Mouse (Mus musculus): Measurements from ENCODE around the gene Rcn2. TPM values are rescaled to one million over a fixed set of nuclear protein-coding genes. Genes with fewer than 3 reads are reported as not detected.

Gene Rcn2
- total RNA-seq, 4 experiments from 2014 or later = 30.5 to 33.8 (median 31.8) TPM

DNA sequence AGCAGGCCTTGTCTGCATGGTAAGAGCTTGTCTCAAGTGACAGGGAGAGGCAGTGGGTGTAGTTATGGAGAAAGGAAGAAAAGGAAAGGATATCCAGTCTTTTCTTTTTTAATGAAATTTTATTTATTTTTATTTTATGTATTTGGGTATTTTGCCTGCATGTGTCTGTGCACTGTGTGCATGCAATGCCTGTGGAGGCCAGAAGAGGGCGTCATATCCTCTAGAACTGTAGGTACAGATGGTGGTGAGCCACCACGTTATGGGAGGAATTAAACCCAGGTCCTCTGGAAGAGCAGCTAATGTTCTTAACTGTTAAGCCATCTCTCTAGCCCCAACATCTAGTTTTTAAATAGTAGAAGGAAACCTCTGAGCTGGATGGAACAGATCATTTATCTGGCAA, 50.5 kb downstream of the Rcn2 start:
- no peak for DNase-seq (ENCODE audit: low spot score)

DNA sequence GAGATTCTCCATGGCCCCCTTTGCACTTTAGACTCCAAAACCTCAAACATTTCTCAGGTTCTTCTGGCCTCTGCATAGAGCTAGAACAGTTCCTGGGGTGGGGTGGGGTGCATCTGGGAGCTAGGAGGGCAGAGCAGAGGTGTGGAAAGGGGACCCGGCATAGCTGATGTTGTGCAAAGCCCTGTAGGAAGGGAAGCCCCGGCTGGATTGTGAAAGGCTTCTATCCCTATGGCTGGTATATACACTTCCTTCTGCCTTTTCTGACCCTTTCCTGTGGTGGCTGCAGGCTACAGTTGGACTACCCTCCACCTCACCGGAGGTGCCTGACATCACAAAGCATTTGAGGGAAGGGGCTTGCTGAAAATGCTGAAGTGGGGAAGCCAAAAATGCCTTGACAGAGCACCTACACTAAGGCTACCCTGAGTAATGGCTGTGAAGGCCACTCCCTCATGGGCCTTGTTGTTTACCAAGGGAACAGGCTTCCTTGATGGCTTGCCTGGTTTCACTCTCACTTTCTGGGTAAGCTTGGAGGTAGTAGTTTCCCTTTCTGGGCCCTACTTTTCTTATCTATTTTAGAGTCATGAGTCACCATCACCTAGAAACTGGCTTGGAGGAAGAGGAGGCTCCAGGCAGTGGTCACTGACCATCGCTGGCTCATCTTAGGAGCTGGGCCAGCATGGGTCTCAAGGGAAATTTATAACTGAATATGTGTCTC, 56.1 kb downstream of the Rcn2 start:
- no peak for DNase-seq (ENCODE audit: low spot score)

DNA sequence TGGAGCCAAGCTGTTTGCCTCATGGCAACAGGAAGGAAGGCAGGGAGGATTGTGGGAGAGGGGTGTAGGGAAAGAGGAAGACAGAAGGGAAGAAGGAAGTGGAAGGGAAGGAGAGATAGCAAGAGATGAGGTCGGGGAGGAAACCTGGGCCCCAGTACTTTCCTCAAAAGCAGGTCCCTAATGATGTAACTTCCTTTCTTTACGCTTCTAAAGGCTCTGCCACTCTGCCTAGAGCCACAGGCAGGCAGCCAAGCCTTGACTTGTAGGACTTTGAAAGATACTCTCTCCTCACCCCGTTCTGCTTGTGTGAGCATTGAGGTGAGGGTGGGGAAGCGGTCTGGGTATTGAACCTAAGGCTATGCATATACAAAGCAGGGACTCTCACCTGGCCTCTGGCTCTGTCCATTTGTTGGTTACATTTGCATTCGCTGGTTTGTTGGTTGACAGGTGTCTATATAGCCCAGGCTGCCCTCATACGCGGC, 58.4 kb downstream of the Rcn2 start:
- DNase-seq (ENCODE audit: low spot score) = no peak

DNA sequence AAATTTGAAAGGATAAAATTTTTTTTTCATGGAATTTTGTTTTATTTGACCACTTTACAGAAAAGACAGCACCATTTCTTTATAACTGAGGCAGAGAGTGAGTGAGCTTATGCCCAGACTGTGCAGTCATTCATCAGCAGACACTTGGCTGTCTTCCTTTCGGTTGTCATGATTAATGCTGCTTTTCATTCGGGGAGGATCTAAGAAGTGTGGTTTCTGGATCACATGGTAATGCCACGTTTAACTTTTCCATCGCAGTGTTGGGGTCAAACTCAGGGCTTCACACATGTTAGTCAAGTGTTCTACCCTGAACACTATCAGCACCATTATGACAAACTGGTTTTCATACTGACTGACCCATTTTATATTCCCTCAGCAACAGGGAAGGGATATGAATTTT, 59.4 kb downstream of the Rcn2 start:
- no peak for DNase-seq (ENCODE audit: low spot score)

DNA sequence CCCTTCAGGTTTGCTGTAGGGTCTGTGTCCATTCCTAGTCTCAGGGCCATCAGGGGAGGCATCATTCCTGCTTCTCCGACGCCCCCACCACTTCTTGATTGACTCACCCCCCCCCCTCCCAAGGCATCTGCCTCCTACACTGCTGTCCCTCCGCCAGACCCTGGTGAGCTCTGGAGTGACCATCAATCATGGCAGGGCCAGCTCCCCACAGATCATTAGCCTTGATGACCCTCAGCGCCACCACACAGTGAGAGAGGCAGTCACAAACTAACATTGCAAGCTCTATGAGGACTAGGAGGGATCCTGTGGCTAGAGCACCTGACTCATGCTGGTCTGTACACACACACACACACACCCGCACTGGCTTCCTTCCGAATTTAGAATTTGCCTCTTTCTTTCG, 63.3 kb downstream of the Rcn2 start:
- DNase-seq (ENCODE audit: low spot score) = no peak

DNA sequence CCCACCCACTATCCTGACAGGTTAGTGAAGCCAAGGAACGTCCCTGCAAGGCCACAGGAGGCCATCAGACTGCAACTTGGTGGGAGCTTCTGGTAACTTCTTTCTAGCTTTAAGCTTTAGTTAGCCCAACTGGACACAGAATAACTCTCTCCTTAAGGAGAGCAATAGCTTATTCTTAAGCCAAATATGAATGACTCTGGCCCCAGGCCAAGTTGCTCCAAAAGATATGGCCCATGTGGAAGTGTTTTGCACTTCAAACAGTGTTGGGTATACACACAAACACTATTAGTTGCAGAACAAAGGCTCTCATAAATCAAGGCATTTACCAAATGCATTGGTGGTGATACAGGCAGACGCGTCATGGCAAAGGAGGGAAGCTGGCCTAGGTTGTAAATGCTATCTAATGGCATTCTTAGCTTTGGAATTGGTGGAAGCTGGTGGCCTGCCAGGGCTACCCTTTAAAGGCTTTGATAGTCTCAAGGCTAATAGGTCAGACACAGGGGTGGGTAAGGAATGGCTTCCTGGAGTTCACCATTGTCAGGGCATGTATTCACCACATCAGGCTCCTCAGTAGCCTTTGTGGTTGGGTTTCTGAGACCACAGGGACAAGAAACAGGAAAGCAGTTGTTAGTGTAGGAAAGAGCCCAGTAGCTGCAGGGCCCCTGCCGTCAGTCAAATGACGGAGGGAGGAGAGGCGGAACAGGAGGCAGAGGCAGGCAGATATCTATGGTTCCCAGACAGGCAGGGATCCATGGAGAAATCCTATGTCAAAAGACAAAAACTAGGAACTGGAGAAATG, 64.8 kb downstream of the Rcn2 start:
- no peak for DNase-seq (ENCODE audit: low spot score)

DNA sequence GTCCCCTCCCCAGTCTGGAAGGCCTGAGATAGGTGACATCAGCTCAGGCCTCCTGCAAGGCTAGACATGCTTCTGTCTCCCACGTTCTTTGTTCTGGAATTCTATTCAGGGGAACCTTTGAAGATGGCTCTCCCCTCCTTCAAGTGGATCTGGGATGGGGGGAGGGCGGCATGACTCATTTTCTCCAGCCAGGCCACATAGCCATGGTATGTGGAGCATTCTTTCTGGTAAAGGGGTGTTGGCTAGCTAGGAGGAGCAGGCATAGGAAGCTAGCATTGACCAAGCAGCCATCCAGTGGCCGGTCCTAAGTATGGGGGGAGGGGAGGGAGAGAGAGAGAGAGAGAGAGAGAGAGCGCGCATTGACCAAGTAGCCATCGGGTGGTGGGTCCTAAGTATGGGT, 65.9 kb downstream of the Rcn2 start:
- DNase-seq (ENCODE audit: low spot score) = no peak

DNA sequence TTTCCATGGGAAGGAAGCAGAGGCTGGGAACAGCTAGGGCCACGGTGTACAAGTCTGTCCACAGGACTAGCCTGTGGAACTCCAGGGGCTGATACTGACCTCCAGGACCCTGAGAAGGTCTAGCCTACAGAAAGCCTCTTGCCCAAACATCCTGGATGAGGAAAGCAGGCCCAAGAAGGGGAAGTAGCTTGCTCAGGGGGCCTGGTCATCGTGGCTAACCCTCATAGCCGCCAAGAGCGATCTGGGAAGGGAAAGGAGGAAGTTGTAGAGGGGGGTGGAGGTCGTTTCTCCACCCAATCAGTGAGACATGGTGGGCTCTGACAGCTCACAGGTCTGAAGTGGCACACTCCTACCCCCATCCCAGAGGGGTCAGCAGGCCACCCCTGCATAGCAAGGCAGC, 66.5 kb downstream of the Rcn2 start:
- DNase-seq (ENCODE audit: low spot score) = no peak

Other genes with a start within 250 kb of the Rcn2 start
- gene Scaper, start 103.7 kb upstream of the Rcn2 start, total RNA-seq (2022) = 10 to 100 TPM; 17.3 to 20.1 (median 18.1) TPM
- not detected for gene 4930563M21Rik, start 31.3 kb upstream of the Rcn2 start, total RNA-seq (2022)
- 1 to 10 TPM in 3 of 4 experiments, under 1 TPM in 1; 0.97 to 2.0 (median 1.1) TPM for gene Pstpip1, start 48.1 kb downstream of the Rcn2 start, total RNA-seq (2022)
- 100 to 1,000 TPM; 189 to 223 (median 201) TPM for gene Tspan3, start 123.6 kb downstream of the Rcn2 start, total RNA-seq (2022)